Mouse (Mus musculus): ENCODE measurements at regions not wholly inside any gene's neighbourhood (a gene's known extent, or its start where the extent isn't known, plus 50 kb on each side); places are given as distances from the start of the nearest gene placed in this dataset.

DNA sequence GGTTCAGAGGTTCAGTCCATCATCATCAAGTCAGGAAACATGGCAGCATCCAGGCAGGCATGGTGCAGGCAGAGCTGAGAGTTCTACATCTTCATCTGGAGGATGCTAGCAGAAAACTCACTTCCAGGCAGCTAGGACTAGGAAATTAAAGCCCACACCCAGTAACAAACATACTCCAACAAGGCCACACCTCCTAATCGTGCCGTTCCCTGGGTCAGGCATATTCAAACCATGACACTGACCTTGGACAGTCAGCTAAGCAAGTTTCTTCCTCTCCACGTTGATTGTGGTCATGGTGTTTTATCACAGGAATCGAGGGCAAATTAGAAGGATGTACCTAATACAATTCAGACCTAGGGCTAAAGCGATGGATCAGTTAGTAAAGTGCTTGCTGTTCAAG lies 294.5 kb downstream of the Rngtt start:
- TF ChIP-seq CTCF (IDR thresholded peaks at IDR 0.05) (no peak), POLR2A (IDR thresholded peaks at IDR 0.05; ENCODE audit: insufficient read depth, low read depth, low read length) (no peak)
